Mouse (Mus musculus): ENCODE data around the gene Rps6kc1. TPM values are rescaled to one million over a fixed set of nuclear protein-coding genes. Genes with fewer than 3 reads are reported as not detected.

Gene Rps6kc1
- total RNA-seq, 2 experiments from 2014 or later, result 69.0 to 74.8 TPM

DNA sequence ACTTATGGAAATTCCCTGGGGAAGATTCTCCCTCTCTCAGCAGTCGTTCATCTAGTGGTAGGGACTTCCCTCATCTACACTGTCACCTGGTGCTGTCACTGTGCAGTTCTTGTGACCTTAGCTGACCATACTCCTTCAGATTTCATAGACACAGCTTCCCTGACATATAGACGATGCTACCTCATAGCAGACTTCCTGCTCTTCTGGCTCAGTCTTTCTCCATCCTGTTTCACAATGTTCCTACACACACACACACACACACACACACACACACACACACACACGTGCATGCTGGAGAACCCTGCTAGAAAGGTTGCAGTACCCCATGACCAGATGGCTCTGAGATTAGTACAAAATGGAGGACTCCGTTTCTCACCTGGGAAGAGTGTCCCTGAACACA is 66.2 kb downstream of the Rps6kc1 start:
- DNase-seq (ENCODE audit: extremely low spot score in 1 of 2, low spot score in 1 of 2), result no peak

DNA sequence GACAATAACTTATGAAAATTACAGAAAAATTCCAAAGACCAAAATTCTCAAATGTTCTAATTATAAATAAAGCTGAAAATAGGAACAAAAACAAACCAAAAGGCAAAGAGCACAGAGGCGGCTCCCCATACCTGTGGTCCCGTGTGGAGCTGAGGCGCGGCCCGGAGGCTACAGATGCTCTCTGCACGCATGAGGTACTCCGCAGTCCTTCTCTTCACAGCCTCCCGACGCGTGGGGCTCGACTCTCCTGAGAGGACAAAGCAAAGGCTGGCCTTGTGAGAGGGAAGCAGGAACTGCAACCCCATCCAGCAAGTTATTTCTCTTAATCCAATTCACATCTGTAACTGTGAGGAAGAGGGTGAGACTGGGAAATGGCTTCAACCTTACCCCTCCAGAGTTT is 67.2 kb downstream of the Rps6kc1 start:
- no peak for DNase-seq (ENCODE audit: extremely low spot score in 1 of 2, low spot score in 1 of 2)

DNA sequence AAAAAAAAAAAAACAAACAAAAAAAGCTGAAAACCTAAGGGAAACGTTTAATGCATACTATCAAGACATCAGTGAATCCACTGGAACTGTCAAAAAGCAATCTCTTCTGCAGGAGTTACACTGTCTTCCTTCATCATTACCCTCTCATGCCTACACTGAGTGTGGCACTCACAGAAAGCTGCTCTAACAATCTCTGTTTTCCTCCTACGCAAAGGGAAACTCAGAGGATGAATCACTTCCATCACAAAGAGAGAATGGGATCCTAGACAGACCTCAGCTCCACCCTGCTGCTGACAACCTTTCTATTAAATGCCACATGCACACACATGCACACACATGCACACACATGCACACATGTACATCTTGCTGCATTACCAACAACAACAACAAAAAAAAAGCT is 75.5 kb downstream of the Rps6kc1 start:
- DNase-seq (ENCODE audit: extremely low spot score in 1 of 2, low spot score in 1 of 2), result no peak

DNA sequence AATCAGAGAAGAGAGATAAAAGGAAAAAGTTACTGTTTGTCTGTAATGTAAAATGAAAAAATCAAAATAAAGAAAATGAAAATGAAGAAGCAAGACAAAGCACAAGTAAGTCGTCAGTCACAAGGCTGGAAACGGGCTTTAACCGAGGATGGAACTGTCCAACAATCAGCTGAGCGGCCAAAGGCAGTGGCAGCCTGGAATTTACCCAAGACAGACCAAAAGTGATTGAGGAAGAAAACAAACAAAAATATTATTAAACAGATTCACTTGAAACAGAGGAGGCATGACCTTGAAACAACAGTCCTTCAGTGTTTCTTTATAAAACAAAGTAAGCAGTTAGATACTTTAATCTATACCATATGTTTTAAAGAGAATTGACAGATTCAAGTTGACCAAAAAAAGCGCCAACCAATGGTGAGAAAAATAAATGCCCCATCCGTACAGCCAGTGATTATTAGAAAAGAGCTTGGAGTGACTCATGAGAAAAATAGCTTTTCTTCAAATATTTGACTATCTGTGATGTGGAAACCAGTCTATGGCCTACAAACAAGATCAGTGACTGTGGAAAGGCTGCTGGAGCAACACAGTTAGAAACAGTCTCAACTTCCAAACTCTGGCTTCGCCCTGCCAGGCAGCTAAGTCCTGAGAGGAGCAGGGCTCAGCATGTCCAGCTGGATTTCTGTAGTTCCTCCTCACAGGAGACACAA is 77.2 kb downstream of the Rps6kc1 start:
- DNase-seq (ENCODE audit: extremely low spot score in 1 of 2, low spot score in 1 of 2), result no peak

DNA sequence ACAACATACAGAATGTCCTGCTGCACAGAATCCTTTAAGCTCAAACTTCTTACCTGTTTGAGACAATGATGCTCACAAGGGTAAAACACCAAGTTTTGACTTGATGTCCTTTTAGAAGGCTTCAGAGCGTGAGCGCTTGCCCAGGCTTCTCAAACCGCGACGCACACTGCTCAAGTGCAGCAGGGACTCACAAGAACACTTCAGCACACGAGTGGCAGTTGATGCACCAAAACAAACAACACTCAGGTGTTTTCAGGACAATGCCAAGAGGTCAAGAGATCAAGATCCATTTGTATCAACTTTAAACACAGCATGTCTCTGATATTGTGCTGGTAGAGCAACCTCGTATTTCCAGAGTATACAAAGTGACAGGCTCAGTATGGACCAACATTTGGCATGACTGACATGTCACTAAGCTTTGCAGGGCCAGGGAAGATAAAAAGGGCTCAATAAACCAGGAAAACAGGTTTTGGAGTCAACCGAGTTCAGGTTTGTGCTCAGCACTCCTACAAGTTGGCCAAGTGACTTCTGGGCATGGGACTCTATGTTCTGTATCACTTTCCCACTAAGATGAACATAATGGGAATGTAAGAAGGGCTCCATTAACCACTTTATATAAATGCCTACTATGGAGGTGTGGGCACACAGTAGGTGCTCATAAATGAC is 78.5 kb downstream of the Rps6kc1 start:
- no peak for DNase-seq (ENCODE audit: extremely low spot score in 1 of 2, low spot score in 1 of 2)

DNA sequence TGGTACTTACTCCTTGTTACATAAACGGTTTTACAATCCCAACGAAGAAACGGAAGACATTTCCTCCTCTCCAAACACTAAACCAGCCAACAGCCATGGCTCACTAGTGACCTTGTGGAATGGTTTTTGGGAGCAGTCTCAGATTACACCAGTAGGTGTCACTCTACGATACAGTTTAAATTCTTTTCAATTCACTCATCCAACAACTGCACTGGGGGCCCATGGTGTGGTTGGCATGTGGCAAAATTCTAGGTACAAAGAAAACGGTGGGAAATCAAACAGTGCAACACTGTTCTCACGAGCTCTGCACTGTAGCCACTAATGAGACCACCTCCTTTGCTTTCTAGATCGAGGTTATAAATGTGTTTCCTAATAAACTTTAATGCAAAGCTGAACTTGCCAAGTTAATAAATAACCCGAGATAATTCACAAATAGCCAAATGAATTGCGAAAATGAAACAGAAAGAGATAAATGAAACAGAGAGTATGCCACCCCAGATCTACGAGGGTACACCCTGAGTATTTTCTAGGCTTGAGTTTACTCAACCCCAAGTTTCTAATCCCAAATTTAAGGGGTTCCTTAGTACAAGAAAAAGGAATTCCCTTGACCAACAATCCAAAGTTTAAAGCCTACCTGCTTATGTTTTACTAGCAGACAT is 79.6 kb downstream of the Rps6kc1 start:
- peak in 1 of 2 experiments; percentile 76 for DNase-seq (ENCODE audit: extremely low spot score in 1 of 2, low spot score in 1 of 2)

DNA sequence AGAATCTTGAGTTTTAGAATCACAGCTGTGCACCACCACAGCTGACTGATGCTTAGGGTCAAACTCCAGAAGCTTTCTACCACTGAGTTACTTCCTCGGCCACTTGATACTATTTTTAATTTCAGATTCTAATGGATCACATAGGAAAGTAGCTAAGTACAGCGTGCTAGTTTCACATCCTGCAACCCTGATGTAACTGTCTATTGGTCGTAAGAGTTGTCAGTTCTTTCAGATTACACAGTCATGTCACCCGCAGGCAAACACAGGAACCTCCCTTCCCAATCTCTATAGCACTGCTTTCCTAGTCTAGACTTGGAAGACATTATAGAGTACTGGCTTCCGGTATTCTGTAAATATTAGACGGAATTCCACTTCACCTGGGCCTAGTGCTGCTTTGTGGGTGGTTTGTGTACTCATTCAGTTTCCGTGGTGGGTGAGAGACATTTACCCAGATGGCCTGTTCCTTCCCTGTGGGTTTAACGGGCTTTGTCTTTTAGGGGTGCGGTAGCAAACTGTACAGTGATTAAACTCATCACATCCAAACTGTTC is 85.0 kb downstream of the Rps6kc1 start:
- no peak for DNase-seq (ENCODE audit: extremely low spot score in 1 of 2, low spot score in 1 of 2)

DNA sequence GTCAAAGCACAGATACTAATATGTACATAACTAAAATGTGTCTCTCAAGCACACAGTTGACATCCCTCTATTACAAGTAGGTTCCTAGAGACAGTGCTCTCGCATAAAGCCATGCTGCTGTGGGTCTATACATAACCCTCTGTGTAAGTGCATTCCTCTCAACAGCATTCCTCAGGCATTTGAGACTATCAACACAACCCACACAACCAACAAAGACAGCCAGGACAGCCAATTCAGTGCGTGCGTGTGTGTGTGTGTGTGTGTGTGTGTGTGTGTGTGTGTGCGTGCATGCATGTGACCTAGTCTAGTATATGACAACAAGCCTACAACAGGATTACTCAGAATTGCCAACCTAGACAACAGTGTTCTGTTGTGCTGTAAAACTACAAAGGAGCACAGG is 87.8 kb downstream of the Rps6kc1 start:
- DNase-seq (ENCODE audit: extremely low spot score in 1 of 2, low spot score in 1 of 2), result no peak

DNA sequence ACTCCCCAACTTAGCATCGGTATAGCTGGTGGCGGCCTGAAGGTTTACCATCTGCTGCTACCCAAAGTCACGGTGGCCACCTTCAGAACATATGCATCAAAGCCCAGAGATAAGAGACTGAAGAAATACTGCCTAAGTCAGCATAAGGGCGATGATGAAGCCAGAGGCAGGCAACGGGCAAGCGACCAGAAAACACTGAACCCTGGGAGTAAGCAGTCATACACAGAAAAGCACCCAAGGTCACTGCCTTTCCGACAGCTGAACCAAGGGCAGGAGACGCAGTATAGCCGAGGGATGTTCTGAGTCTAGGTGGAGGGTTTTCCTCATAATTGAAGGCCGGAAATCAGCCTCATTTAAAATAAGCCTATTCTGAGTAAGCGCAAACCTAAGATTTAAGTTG is 95.4 kb downstream of the Rps6kc1 start:
- DNase-seq (ENCODE audit: extremely low spot score in 1 of 2, low spot score in 1 of 2), result no peak

DNA sequence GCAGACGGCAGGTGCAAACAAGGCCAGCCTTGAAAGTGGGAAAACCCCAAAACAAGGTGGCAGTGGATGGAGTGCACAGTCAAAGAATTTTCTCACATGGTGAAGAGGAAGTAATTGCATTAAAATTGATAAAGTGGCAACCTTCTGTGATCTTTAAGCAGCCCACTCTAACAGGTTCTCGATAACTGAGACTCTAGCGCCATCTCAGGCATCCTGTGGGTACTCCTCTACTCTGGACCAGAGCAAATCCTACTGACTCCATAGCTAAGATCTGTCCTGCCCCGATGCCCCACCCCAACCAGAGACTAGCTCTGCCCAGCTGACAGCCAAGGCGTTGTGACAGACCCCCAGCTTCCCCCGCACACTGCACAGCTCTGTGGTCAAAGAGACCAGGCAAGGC is 101.2 kb downstream of the Rps6kc1 start:
- DNase-seq (ENCODE audit: extremely low spot score in 1 of 2, low spot score in 1 of 2), result no peak

DNA sequence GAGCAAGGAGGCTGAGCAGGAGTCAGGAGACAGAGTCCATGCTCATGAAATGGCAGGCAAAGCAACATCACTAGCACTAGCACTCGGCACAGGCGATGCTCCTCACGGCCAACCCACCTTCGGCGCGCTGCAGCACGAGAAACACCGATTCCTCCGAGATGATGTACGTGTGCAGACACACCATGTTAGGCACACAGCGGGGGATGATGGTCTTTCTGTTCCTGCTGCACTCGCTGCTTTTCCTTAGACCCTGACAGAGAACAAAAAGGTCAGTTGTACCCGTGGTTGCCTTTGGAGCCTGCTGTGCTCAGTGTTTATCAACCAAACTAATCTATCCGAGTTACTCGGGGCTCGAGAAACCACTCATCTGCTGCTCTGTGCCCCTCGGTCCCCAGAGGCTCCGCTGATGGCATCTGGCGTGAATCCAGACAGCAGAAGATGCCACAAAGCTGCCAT is 102.8 kb downstream of the Rps6kc1 start:
- no peak for DNase-seq (ENCODE audit: extremely low spot score in 1 of 2, low spot score in 1 of 2)

DNA sequence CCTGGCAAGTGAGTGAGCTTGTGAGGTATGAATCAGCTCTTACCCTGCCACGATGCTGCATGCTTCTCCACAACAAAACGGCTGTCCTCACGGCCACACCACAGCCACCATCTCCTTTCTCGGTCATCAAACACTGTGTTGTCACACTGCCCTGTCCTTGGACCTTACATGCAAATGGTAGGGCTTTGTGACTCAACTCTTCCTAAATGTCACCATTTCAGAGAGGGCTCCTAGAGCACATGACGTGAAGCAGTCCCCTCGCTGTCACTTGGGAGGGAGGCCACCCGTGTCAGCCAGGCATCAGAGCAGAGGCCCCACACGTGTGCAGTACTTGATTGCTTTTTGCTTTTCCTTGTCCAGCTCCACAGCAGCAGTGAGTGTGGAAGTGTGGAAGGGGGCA is 104.8 kb downstream of the Rps6kc1 start:
- no peak for DNase-seq (ENCODE audit: extremely low spot score in 1 of 2, low spot score in 1 of 2)

DNA sequence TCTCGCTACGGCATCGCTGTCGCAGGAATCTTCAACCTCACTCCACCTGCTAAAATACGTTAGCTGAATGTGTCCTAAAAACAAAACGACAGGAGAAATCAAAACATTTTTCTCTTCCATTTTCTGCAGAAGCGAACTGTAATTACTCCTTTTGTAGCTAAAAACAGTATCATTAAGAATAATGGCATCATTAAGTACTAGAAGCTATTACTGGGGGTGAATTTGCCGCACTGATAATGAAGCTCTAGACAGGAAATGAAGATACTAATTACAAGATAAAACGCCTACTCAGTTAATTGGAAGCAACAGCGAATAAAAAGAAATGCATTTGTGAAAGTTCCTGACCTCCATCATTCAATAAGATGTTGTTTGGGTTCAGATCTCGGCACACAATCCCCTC is 112.9 kb downstream of the Rps6kc1 start:
- DNase-seq (ENCODE audit: extremely low spot score in 1 of 2, low spot score in 1 of 2), result no peak

DNA sequence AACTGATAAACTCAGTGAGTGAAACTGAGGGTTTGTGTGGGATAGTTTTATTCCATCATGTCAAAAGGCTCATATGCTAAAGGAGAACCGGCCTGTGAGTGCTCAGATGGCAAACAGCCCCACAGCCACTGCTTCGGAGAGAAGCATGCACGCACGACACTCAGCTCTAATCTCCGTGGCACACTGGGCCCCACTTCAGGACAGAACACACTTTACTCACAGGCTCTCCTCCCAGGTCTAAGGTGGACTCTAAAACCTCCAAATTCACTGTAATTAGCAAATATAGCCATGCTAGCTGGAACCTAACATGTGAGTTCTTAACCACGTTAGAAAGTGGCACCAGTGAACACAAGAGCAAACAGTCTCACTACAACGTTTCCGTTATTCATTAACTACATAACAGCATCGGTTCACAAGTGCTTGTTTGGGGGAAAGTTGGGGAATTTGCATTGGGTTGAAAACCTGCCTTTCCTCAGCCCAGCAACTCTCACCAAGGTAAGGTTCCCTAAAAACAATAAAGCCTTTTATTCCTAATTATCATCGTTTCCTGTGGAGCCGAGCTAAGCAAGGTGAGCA is 114.0 kb downstream of the Rps6kc1 start:
- DNase-seq (ENCODE audit: extremely low spot score in 1 of 2, low spot score in 1 of 2), result no peak

DNA sequence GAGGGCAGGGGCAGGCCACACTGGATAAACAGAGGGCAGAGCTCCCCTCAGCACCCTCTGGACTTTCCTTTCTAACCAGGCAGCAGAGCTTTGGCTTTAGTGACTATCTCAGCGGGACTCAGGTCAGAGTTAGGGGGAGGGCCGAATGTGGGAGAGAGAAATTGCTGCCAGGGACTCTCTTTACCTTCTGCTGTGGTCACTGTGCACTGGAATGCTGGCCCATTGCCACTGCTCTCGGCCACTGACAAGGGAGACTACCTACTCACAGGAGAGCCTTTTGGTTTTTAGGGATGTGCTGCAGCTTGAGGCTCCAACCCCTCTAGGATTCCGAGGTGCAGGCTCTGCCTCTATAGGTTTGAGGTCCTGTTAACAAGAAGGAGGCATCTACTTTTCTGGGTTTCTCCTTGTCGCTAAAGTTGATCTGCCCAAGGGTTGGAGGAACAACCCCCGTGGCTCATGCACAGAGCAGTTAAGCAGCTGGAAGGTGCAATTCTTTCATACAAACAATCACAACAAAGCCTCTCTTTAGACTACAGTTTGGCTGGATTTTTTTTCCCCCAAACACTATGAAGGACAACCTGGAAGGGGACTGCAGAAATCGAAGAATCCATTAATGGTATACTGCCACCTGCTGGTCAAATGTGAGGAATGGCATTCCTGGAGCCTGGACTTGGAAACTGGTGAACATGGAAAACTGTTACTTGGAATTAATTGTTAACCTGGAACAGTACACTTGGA is 114.7 kb downstream of the Rps6kc1 start:
- no peak for DNase-seq (ENCODE audit: extremely low spot score in 1 of 2, low spot score in 1 of 2)

DNA sequence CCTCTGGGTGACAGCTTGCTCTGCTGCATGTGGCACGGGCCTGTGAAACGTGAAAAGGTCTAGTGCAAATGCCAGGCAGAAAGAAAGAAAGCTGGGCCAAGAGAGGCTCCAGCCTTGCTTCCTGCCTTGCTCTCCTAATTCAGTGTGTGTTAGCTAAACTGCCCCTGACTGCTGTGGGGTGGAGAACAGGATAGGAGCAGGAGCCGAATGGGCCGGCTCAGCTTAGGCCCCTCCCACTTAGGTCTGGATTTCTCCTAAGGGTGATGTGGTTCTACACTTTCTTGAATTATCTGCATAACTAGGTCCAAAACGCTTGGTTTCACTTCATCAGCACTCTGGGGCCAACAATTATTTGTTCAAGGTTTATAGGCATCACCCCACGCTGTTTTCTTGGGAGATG is 119.9 kb downstream of the Rps6kc1 start:
- no peak for DNase-seq (ENCODE audit: extremely low spot score in 1 of 2, low spot score in 1 of 2)

DNA sequence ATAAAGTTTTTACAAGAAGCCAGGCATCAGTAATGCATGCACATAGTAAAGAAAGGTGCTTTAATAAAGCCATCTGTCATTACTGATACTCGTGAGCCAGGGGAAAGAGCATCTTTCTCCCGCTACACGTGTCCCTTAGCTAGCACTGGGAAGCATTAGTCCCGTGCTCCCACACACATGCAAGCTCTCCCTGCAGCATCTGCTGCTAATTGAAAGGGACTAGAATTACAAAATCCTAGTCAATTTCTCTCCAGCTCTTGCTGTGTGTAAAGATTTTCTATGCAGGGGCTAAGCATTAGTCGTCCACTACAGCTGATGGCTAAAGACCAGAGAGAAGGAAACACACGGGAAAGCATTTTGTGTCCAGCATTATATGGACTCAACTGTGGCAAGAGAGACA is 120.8 kb downstream of the Rps6kc1 start:
- no peak for DNase-seq (ENCODE audit: extremely low spot score in 1 of 2, low spot score in 1 of 2)

DNA sequence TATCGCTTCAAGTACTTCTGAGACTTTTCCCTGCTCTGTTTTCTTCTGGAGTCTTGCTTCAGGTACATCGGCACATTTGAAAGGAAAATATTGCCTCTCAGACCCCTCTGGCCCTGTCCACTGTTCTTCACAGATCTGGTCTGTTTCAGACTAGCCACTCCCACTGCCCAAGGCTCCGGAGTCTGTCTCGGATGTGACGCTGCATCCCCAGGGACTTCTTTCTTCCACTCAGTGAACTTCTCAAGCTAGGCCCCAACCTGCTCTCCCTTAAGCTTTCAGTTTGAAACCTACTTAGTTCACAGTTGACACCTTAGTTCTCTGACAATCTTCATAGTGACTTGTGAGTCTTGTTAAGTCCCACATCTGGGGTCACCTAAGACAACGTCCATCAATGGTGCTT is 133.9 kb downstream of the Rps6kc1 start:
- DNase-seq (ENCODE audit: extremely low spot score in 1 of 2, low spot score in 1 of 2), result no peak

DNA sequence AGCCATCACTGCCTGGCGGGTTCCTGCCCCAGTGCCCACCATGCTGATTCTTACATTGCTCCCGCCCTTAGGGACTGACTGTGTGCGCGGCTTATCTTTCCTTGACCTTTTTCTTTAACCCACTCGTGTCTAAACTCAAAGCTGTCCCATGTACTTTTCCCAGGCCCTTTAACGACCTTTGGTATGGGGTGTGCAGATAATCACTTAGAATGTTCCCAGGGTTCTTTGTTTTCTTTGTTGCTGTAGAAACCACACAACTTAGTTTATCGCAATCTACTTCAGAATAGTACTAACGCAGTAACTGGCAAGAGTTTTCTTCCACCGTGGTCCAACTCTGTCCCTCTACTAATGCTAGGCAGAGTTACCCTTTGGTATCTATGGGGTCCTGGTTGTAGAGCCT is 135.3 kb downstream of the Rps6kc1 start:
- no peak for DNase-seq (ENCODE audit: extremely low spot score in 1 of 2, low spot score in 1 of 2)

DNA sequence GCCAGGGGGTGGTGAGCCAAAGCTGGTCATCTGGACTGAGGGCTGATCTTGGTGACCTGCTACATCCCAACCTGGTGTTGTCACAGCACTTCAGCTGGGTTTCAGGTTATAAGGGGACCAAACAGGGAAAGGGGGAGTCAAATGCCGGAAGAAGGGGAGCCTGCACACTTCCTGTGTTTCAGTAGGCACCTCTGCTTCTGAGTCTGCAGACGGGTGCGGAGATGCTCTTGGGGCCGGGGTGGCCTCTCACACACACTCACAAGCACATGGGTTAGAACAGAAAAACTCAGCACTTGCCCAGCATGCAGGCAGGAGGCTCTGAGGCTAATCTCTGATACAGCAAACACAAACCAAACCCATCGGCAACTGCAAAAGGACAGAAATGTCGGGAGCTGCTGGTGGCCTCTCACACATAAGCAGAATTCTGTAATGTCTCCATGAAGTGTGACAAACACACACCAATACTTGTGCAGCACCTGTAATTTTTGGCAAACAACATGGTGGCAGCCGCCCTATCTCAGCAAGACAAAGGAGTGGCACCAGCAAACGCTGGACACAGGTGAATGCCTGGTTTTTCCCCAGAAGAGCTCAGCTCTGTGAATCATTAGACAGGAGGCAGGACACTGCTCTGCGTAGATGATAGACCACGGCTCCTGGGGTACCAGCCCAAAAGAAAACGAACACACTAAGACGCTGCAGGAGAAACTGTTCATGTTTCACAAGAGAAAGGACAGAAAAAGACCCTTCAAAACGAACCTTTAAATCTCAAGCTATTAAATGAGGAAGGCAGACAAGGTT is 139.3 kb downstream of the Rps6kc1 start:
- no peak for DNase-seq (ENCODE audit: extremely low spot score in 1 of 2, low spot score in 1 of 2)

All from layer of hippocampus, postnatal 25 days (tissue).